Mouse (Mus musculus): ENCODE data around the gene Ass1.
"Not testable (repeated sequence)": the region's sequence is repeated elsewhere in the genome, so short reads cannot be mapped to it uniquely, and the experiment has no call there.

The Ass1 gene

DNA sequence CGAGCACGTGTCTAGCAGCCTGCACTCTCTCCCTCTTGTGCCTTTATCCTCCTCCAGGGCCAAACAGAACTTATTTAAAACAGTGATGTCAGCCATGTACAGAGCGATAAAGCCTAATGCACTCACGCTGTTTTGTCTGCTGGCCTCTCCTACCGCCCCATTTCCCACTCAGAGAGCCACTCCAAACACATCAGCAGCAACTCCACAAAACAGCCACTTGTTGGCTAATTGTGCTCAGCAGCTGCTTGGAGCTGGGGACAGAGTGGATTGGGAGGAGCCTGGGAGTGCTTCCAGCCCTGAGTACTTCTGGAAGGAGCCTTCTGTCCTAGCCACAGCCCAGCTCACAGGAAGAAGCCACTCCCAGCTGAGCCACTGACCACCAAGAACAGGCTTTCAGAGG lies 67.0 kb downstream of the Ass1 start:
- DNase-seq (ENCODE audit: low spot score): no peak

DNA sequence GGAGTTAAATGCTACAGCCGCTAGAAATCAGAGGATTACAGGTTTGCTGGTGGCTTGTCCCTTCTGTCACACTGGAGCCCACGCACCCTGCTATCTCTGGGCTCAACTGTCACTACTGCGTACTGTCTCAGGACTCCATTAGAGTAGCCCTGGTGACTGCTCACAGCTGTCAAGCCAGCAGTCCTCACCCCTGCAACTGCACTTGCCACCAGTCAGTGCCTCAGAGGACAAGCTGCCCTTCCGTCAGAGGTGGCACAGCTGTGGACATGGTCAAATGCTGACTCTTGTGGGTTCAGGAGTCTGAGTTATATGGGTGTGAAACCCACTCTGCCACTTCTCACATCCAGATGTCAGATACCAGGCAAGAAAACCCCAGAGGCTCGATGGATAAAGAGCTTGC lies 68.7 kb downstream of the Ass1 start:
- DNase-seq (ENCODE audit: low spot score): no peak

GRCm38 (mm10) chr2:31541581-31541980 lies 71.6 kb downstream of the Ass1 start:
- DNase-seq (ENCODE audit: low spot score): no peak

DNA sequence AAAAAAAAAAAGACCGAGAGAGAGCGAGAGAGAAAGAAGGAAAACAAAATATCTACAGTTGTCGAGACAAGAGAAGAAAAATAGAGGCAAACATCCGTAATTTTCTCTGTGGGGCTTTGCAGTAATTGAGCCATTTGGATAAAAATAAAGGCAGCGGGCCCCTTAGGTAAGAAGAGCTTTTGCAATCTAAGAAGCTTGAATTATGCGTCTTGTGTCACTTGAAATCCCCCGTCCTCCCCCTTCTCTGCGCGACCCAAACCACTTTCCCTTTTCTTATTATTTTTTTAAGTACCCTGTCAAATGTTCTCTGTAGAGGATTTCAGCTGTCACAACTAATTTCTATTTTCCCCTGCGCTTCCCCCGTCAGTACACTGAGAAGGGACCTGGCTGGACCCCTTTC lies 77.7 kb downstream of the Ass1 start:
- DNase-seq (ENCODE audit: low spot score): no peak

DNA sequence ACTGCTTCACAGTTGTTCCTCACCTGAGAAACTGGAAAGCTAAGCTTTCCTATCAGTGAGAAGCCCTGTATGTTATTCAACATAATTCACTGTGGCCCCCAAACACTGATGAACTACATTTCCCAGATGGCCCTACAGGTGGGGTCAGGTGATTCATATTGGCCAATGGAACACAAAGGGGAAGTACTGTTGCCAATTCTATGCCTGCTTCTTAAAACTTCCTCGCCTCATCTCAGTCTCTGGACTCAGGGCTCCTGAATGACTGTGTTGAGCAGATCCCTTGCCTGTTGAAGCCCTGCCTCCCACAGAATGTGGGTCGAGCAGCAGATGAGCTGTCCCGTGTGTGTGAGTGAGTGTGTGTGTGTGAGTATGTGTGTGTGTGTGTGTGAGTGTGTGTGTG lies 80.5 kb downstream of the Ass1 start:
- DNase-seq (ENCODE audit: low spot score): no peak

- not testable (repeated sequence) for DNase-seq (ENCODE audit: low spot score)
Measured at GRCm38 (mm10) chr2:31551351-31551750, 81.3 kb downstream of the Ass1 start.

- DNase-seq (ENCODE audit: low spot score): no peak
Measured at GRCm38 (mm10) chr2:31551971-31552370, 82.0 kb downstream of the Ass1 start.

GRCm38 (mm10) chr2:31554619-31555018 lies 84.6 kb downstream of the Ass1 start:
- no peak for DNase-seq (ENCODE audit: low spot score)

Measured in left cerebral cortex, adult 11 months (tissue).